Mouse (Mus musculus) erythroblast, embryonic 14.5 days (primary cell): ENCODE results near the gene Spata6.

ENCODE experiments used
- GATA1 ChIP-seq: IDR thresholded peaks from 2 replicates; pipeline ENCODE4 v1.6.1; 2012; ENCODE audit warnings: low read length, inconsistent platforms, mixed read lengths
- TAL1 ChIP-seq: IDR thresholded peaks from 3 replicates; pipeline ENCODE4 v1.6.1; 2012; ENCODE audit warnings: low read length, inconsistent platforms, mixed read lengths

- TF ChIP-seq GATA1 (no peak), TAL1 (no peak)
Observed at GRCm38 (mm10) chr4:111721121-111721840, 1.5 kb downstream of the Spata6 start.
